Mouse (Mus musculus): ENCODE results near the gene Mtx2.

DNA sequence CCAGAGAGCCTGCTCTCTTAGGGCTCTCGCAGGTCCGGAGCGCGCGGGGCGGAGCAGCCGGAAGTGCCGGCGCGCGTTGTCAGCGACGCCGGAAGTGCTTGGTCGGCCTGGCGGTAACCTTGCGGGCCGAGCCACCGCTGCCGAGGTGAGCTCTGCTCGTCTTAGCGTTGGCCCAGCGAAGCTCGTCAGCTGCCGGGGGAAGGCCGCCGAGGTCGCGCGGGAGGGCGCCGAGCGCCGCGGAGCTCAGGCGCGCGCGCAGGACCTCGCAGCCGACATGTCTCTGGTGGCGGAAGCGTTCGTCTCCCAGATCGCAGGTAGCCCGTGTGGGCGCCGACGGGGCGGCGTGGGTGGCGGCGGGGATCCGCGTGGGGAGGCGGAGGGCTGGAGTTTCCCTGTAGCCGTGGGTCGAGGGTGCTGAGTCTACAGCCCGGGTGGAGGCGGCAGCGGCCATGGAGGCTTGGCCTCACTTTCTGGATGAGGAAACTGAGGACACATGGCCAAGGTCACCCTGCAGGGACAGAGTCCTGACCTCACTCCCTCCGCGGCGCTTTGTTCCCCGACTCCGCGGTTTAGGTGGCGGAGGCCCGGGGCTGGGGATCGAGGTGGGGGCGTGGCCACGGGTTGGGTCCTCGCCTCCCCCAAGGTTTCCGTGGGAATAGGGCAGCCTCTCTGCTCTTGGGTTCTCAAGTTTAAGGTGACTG is at the start of gene Mtx2:
- TF ChIP-seq CTCF (IDR thresholded peaks at IDR 0.05; ENCODE audit: control insufficient read depth, insufficient read depth, insufficient replicate concordance, low read depth, low read length): no peak
- peak; percentile 71 for TF ChIP-seq POLR2A (IDR thresholded peaks at IDR 0.05; ENCODE audit: control insufficient read depth, low read depth, low read length)

Data from testis, adult 2 months (tissue).